Mouse (Mus musculus) E14TG2a.4 (cell line): ENCODE measurements around the gene Oit1.

Experiments used
- CTCF ChIP-seq: conservative IDR thresholded peaks from 2 replicates; pipeline ENCODE4 v1.5.1; 2014; ENCODE audit warnings: low read length
- POU5F1 ChIP-seq: IDR thresholded peaks from 2 replicates; pipeline ENCODE4 v1.6.1; 2014; ENCODE audit warnings: low read length, borderline replicate concordance

DNA sequence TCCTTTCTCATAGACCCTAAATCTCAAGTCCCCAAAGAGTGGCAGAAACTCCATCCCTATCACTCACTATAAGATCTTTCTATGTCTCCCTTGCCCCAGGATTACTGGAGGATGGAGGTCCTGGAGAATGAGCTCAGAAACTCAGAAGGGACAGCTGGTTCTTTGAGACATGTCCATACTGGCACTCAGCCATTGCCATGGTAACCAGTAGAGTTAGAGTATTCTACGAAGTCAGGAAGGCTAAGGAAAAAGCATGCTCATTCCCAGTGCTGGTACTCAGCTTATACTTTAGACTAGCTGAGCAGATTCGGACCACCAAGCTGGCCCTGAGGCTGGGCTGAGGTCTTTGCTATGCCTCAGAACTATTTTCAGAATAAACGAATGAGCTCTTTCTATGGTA is 44.0 kb downstream of the Oit1 start:
- no peak for TF ChIP-seq CTCF
- TF ChIP-seq POU5F1, result no peak
